Mouse (Mus musculus) frontal cortex, adult (tissue): ENCODE results near the gene Armcx6.
"Not testable (repeated sequence)": the region's sequence is repeated elsewhere in the genome, so short reads cannot be mapped to it uniquely, and the experiment has no call there.

Experiments
- ATAC-seq: cut with Nextera tagmentation; 2 replicates; pipeline ENCODE4 v1.9.2; 2017; ENCODE audit warnings: mild to moderate bottlenecking, moderate library complexity, mixed read lengths; ENCODE audit not compliant: low TSS enrichment

The Armcx6 gene

DNA sequence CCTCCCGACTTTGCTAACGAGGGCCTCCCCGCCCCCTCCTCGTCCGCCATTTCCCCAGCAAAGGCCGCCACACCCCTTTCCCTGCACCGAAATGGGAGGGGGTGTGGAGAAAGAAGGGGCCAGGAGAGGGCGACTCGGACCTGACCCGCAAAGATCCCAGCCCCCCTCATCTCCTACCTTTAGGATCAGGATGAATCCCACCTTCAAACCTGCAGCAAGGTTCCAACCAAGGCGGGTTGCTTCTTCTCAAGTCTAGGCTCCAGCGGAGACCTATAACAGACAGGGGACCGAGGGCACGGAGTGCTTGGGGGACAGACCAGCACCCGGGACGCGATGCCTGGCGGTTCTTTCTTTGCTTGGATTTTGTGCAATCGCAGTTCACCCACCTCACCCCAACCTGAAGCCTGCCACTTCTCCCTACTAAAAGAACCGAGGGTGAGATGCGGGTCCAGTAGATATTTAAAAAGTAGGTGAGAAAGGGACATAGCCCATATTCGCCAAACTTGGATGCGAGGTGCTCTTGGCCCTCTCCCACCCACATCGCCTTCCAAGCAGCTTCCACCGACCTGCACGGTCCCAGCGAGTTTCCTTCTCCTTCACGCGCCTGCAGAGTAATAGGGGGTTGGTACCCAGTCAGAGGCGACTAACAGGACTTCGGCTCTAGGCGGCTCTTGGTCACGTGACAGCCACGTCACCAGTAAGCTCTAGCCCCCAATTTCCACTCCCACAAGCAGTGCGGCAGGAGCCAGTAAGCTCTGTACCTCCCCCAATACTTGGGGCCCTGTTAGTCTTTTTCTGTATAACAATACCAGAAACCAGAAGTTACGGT is at the start of gene Armcx6:
Gene Armcx6 (minus strand): TSS at position 654 of the 829 bp plus-strand sequence.
- ATAC-seq = peak; percentile 92

DNA sequence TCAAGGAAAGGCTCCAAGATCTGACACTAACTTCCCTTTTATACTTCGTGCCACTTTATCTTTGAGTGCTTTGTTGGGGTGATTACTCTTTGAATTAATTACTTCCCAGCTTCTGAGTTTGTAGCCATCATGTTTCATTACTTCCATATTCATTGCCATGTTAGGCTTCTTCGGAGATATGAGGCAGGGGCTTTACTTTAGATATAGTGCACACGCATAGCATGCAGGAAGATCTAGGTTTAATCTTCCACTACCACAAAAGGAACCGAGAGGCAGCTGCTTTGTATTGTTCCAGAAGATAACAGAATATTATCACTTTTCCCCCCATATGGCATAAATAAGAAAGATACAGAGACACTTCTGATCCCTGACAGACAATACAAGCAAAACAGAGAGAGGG is 36.5 kb upstream of the Armcx6 start:
- no peak for ATAC-seq

GRCm38 (mm10) chrX:134763428-134764198 is 12.4 kb upstream of the Armcx6 start:
- ATAC-seq = not testable (repeated sequence)

- ATAC-seq = peak; percentile 13; the same call in 1 of the 2 replicates
Observed at GRCm38 (mm10) chrX:134757293-134757995, 6.2 kb upstream of the Armcx6 start.

GRCm38 (mm10) chrX:134756434-134757292 is 5.4 kb upstream of the Armcx6 start, which contains the start of gene Armcx3:
Armcx3 (plus strand) TSS chrX:134756595.
- ATAC-seq = peak; percentile 90

DNA sequence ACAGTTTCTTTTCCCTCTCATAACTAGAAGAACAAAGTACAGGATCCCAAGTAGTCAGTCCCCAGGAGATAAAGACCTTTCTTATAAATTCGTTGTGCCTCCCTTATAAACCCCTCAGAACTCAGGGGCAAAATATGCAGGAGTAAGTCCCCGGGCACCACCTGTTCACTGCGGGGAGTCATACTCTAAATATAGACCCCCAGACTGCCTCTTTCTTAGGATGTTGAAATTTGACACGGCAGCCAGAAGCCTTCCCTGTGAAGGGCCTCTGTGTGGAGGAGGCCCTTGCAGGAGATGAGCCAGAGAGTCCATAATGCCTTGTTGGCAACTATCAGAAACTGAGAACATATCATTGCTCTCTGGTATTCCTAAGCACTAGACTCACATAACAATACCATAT is 1.4 kb upstream of the Armcx6 start:
- no peak for ATAC-seq

GRCm38 (mm10) chrX:134751910-134752309 is 693 bp upstream of the Armcx6 start:
- no peak for ATAC-seq

DNA sequence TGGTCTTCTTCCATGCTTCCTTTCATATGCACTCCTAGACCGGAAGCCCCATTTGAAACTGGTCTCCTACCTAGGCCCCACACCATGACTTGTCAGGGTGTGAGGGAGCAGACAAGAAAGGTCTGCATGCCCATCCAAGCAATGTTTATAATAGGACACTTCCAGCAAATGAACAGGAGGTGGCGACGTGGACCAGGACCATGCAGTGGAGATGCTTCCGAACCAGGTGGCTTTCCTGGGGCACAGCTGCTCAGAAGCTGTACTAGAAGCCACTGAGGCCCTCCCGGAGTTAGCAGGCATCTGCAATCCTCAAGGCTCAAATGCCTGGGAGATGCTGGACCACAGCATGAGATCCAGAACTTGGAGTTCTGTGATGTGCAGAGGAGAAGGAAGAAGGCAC is 4.8 kb downstream of the Armcx6 start:
- peak; percentile 80 for ATAC-seq

GRCm38 (mm10) chrX:134741862-134742261 is 9.4 kb downstream of the Armcx6 start:
- ATAC-seq = no peak

GRCm38 (mm10) chrX:134739160-134739559 is 12.1 kb downstream of the Armcx6 start:
- no peak for ATAC-seq

DNA sequence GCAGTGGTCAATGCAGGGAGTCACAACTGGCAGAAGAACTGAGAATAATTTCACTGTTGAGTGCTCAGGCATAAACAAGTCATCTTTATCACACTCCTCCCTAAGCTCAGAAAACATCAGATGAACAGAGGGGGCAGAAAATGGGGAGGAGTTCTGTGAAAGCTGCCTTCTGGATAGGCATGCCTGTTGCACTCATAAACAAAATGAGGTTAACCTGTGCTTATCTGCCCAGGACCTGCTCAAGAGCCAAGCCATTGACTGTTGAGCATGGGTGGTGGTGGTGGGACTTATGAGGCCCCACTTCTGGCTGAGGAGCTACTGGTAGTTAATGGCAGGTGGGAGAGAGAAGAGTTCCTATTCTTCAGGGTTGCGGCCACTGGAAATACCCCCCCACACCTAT is 13.4 kb downstream of the Armcx6 start:
- ATAC-seq = no peak

- peak; percentile 78 for ATAC-seq
Observed at GRCm38 (mm10) chrX:134729778-134730177, 21.4 kb downstream of the Armcx6 start.

- not testable (repeated sequence) for ATAC-seq
Observed at GRCm38 (mm10) chrX:134723762-134724161, 27.5 kb downstream of the Armcx6 start.

DNA sequence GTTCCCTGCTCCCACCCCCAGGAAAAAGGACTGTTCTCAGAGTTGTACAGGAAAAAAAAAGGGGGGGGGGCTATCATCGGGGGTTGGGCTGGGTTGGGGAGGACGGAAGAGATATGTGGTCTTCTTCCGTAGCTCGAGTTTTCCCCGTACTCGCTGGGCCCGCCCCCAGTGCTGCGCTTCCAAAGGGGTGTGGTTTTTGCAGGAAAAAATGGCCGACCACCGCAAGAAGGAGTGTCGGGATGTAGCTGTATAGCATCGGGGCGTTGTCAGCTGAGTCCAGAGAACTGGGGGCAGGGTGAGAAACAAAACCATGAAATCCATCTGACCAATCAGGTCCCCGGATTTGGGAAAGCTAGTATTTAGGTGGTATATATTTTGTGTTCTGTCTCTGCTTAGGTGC is 32.7 kb downstream of the Armcx6 start:
- peak; percentile 81 for ATAC-seq

DNA sequence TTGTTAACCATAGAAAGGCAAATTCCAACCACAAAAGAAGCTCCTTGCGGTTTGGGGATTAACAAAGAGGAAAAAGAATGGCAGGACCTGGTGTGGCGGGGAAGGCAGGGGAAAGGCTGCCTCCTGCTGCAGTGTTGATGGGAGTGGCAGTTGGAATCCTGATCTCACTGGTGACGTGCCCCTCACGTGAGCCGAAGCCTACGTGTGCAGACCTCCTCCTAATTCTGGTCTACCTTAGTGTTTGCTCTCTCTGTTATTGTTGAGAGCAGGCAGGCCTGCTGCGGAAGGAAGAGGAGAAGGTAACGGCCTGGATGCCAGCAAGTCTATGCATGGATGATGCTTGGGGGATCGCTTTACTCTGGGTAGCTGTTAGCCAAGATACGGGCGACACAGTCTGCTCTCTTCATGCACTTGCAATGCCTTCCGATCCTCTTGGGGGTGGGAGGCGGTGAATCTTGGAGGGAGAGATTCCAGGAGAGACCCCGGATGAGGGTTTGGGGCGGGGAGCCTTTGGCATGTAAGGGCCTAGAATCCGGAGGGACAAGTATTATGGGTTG is 33.4 kb downstream of the Armcx6 start, which contains the start of gene Armcx1:
Gene Armcx1 (plus strand): TSS at position 212 of the 557 bp plus-strand sequence.
- peak; percentile 98 for ATAC-seq

DNA sequence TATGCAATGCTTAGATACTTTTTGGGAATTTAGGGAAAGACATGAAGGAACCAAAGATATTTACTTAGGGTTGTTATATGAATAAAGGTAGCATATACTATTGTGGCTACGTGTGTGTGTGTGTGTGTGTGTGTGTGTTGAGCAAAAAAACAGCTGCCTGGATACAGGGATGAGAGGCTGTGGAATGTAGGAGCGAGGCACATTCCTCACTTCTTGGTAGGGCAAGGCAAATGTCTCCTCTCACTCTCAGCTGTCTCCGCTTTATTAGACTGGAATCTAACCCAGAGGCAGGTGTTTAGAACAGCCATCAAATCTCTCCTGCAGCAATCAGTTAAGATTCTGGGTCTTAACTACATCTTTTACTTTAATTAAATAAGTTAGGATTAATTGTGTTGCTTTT is 34.4 kb downstream of the Armcx6 start:
- ATAC-seq = no peak
